Mouse (Mus musculus) heart, postnatal 0 days (tissue): Measurements from ENCODE around the gene Uba2.

Experiments
- CTCF ChIP-seq: IDR thresholded peaks from 2 replicates; pipeline ENCODE4 v1.5.1; 2016; ENCODE audit warnings: antibody characterized with exemption, control low read depth, low read depth
- EP300 ChIP-seq: IDR thresholded peaks from 2 replicates; pipeline ENCODE4 v1.6.1; 2016; ENCODE audit warnings: antibody characterized with exemption, low read depth

DNA sequence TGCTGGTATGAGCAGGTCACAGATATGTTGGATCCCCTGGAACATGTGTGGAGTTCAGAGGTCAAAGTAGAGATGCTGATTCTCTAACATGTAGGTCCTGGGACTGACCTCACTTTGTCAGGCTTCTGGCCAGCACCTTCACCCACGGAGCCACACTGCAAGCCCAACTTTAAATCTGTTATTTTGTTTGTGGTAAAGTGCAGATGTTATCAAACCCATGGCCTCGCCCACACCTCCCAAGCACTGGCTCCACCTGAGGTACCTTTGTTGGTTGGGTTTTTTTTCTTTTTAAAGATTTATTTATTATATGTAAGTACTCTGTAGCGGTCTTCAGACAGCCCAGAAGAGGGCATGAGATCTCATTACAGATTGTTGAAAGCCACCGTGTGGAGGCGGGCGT, 29.9 kb downstream of the Uba2 start:
- no peak for TF ChIP-seq EP300
- no peak for TF ChIP-seq CTCF
